Mouse (Mus musculus): Measurements from ENCODE around the gene Smoc2. TPM values are rescaled to one million over a fixed set of nuclear protein-coding genes. Genes with fewer than 3 reads are reported as not detected.

Gene Smoc2
- polyA plus RNA-seq, 1 experiment from 2014 or later = 33.3 TPM

GRCm38 (mm10) chr17:14445611-14446010, 166.3 kb downstream of the Smoc2 start:
- no peak overlapping the region for H3K4me2 ChIP-seq (ENCODE audit: low read depth, low read length)
- H3K4me3 ChIP-seq (ENCODE audit: low read length) = no peak overlapping the region
- H3K36me3 ChIP-seq (ENCODE audit: control insufficient read depth, insufficient read depth) = no peaks in the 10 kb centered on the region
- no peak overlapping the region for H3K27ac ChIP-seq (ENCODE audit: low read length)
- no peaks in the 10 kb centered on the region for H3K4me1 ChIP-seq (ENCODE audit: control insufficient read depth, insufficient read depth, low read length)
- no peaks in the 10 kb centered on the region; the same call in 1 of the 2 replicates for H3K27me3 ChIP-seq (ENCODE audit: control insufficient read depth, insufficient read depth, low read length)
- no peak overlapping the region for H3K9ac ChIP-seq (ENCODE audit: low read length)
- ATAC-seq (replicated peaks; ENCODE audit: extremely low read depth, insufficient read depth, low FRiP score) = no peak
- 67% methylated on average over 5 of the region's 5 CpGs for whole genome bisulfite sequencing
- H3K9me3 ChIP-seq (replicated peaks; ENCODE audit: control insufficient read depth, low read length) = no peaks in the 10 kb centered on the region

DNA sequence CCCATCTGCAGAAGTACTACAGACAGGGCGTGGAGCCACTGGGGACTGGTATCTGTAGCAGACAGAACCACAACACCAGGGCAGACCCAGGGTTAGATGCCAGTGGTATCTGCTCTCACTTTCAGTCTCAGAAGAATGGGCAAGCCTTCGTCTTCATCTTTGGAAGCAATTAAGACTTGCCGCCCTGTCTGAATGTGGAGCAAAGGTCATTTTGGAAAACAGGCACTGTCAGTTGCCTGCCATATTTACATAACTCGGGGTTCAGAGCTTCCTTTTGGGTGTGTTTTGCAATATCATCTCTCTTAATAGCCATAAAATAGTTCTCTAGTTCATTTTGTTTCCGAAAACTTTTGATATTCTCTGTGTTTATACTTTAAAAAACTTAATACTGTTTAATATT, 168.0 kb downstream of the Smoc2 start:
- no peak overlapping the region for H3K4me3 ChIP-seq (ENCODE audit: low read length)
- H3K4me1 ChIP-seq (ENCODE audit: control insufficient read depth, insufficient read depth, low read length) = no peaks in the 10 kb centered on the region
- H3K9ac ChIP-seq (ENCODE audit: low read length) = no peak overlapping the region
- no peaks in the 10 kb centered on the region for H3K36me3 ChIP-seq (ENCODE audit: control insufficient read depth, insufficient read depth)
- no peaks in the 10 kb centered on the region; the same call in 1 of the 2 replicates for H3K27me3 ChIP-seq (ENCODE audit: control insufficient read depth, insufficient read depth, low read length)
- no peak overlapping the region for H3K27ac ChIP-seq (ENCODE audit: low read length)
- no peaks in the 10 kb centered on the region for H3K9me3 ChIP-seq (replicated peaks; ENCODE audit: control insufficient read depth, low read length)
- WGBS = 61% methylated on average over 5 of the region's 5 CpGs
- no peak for ATAC-seq (replicated peaks; ENCODE audit: extremely low read depth, insufficient read depth, low FRiP score)
- no peak overlapping the region for H3K4me2 ChIP-seq (ENCODE audit: low read depth, low read length)

Other genes starting within 250 kb of the Smoc2 start
- gene Gm7358, start 220.0 kb upstream of the Smoc2 start, polyA plus RNA-seq (2015; fragmentation: Nextera tagmentation; extraction: Ambion mirVana) = not detected in 2 replicates
- gene Dact2, start 75.2 kb upstream of the Smoc2 start, polyA plus RNA-seq (2015; fragmentation: Nextera tagmentation; extraction: Ambion mirVana) = 2.7 and 4.6 TPM in 2 replicates